ENCODE assay signal across 9 mouse cellular contexts in genomic region chr13:51103111-51103725, GRCm38 (mm10). TPM values are rescaled to one million over a fixed set of nuclear protein-coding genes. Genes with fewer than 3 reads are reported as not detected.
A peak's percentile ranks its signal among the peaks of the same experiment; 100 is the strongest.
DNase-seq lines count a peak whose midpoint lies in the region; ATAC-seq and TF ChIP-seq lines count a peak whose summit lies in the region.
"Had no signal": no experiment of that assay in that cellular context is flagged by ENCODE, and none has a peak within 500 bp of the region (broad histone marks: within the 10 kb centered on the region; RNA-seq: fewer than 3 reads in every experiment).

No protein-coding gene starts in this region.

- H3K36me3 ChIP-seq in kidney, adult 2 months (ENCODE audit: control insufficient read depth, insufficient read depth, low read length), result no peaks in the 10 kb centered on the region
- H3K36me3 ChIP-seq in heart, embryonic 15.5 days, result no peaks in the 10 kb centered on the region; the same call in 1 of the 2 replicates
- H3K36me3 ChIP-seq in limb, embryonic 13.5 days, result peaks cover 31% of the 10 kb centered on the region

- H3K4me2 ChIP-seq in heart, embryonic 15.5 days, result peak overlapping the region; percentile 97
- H3K4me2 ChIP-seq in limb, embryonic 13.5 days (replicated peaks), result peak overlapping the region; percentile 65

- peak; percentile 31 for DNase-seq in kidney, adult 2 months
- DNase-seq in kidney, adult 18-20 months, result no peak
- DNase-seq in adrenal gland, postnatal 25 days, result peak; percentile 21
- no peak for DNase-seq in cerebellum, adult 18-20 months
- no peak for DNase-seq in left cerebral cortex, adult 18-20 months (ENCODE audit: low spot score in 2 of 2)
- no peak for DNase-seq in thymus, postnatal 0 days (ENCODE audit: low spot score)
- DNase-seq: lung, postnatal 10 days had no signal

- H3K27ac ChIP-seq in kidney, adult 2 months (ENCODE audit: insufficient read depth, low read depth, low read length), result peak overlapping the region; percentile 6; the same call in 1 of the 2 replicates
- H3K27ac ChIP-seq in heart, embryonic 15.5 days, result peak overlapping the region; percentile 63
- no peak overlapping the region for H3K27ac ChIP-seq in limb, embryonic 13.5 days

- no peaks in the 10 kb centered on the region for H3K9me3 ChIP-seq in heart, embryonic 15.5 days (replicated peaks)
- H3K9me3 ChIP-seq in limb, embryonic 13.5 days, result no peaks in the 10 kb centered on the region; the same call in 1 of the 2 replicates

- TF ChIP-seq CTCF in kidney, adult 2 months (conservative IDR thresholded peaks at IDR 0.05; ENCODE audit: insufficient read depth, insufficient read length, low read depth, low read length), result no peak

- H3K4me1 ChIP-seq in kidney, adult 2 months (ENCODE audit: control insufficient read depth, insufficient read depth, low read length), result peaks cover 15% of the 10 kb centered on the region; the same call in 1 of the 2 replicates
- peaks cover 30% of the 10 kb centered on the region for H3K4me1 ChIP-seq in heart, embryonic 15.5 days (replicated peaks)
- peaks cover 28% of the 10 kb centered on the region for H3K4me1 ChIP-seq in limb, embryonic 13.5 days

- peak overlapping the region; percentile 1; the same call in 1 of the 2 replicates for H3K9ac ChIP-seq in heart, embryonic 15.5 days
- H3K9ac ChIP-seq in limb, embryonic 13.5 days, result no peak overlapping the region

- TF ChIP-seq POLR2A in kidney, adult 2 months (IDR thresholded peaks at IDR 0.05; ENCODE audit: low read depth, low read length), result no peak

- no peaks in the 10 kb centered on the region for H3K27me3 ChIP-seq in kidney, adult 2 months (replicated peaks; ENCODE audit: control insufficient read depth, insufficient read depth, low read length)
- no peaks in the 10 kb centered on the region for H3K27me3 ChIP-seq in heart, embryonic 15.5 days
- no peaks in the 10 kb centered on the region for H3K27me3 ChIP-seq in limb, embryonic 13.5 days

- WGBS in kidney, adult 2 months, result 28% methylated on average over 9 of the region's 9 CpGs
- 63% methylated on average over 9 of the region's 9 CpGs for WGBS in heart, embryonic 15.5 days
- WGBS in limb, embryonic 13.5 days, result 85% methylated on average over 9 of the region's 9 CpGs

- H3K4me3 ChIP-seq in kidney, adult 2 months (ENCODE audit: insufficient read depth, low read depth, low read length), result no peak overlapping the region; the same call in 1 of the 2 replicates
- peak overlapping the region; percentile 95 for H3K4me3 ChIP-seq in heart, embryonic 15.5 days
- H3K4me3 ChIP-seq in limb, embryonic 13.5 days, result peak overlapping the region; percentile 73; the same call in 1 of the 2 replicates

- no peak for ATAC-seq in heart, embryonic 15.5 days (replicated peaks; ENCODE audit: insufficient number of reproducible peaks, insufficient read depth, low FRiP score, low read depth)
- no peak for ATAC-seq in limb, embryonic 13.5 days (ENCODE audit: low FRiP score, low read depth)

RNA-seq across cellular contexts. Expression of gene Spin1, which starts 2.5 kb away (rescaled TPM):
- polyA plus RNA-seq in kidney, adult 2 months (2012; rRNA removed), result 23.3 and 30.8 TPM in 2 replicates
- 59.2 and 72.5 TPM in 2 replicates for total RNA-seq in adrenal gland, postnatal 25 days (2021)
- 45.1 and 51.6 TPM in 2 replicates for polyA plus RNA-seq in heart, embryonic 15.5 days (2015; fragmentation: Nextera tagmentation; extraction: Ambion mirVana)
- polyA plus RNA-seq in limb, embryonic 13.5 days (2015; fragmentation: Nextera tagmentation; extraction: Ambion mirVana), result 125 and 131 TPM in 2 replicates
- 100 to 1,000 TPM; 171 to 183 TPM for total RNA-seq in left cerebral cortex, adult 18-20 months (2021)
- polyA plus RNA-seq in thymus, postnatal 0 days (2015; fragmentation: Nextera tagmentation; extraction: Ambion mirVana), result 44.7 and 49.3 TPM in 2 replicates

Comparison
In these comparisons a context has a peak if more than half of its experiments do, and no peak if none do; other contexts are left out.
1. DNase-seq: peak in kidney, adult 2 months (single experiment) and adrenal gland, postnatal 25 days (single experiment); none in kidney, adult 18-20 months (single experiment), cerebellum, adult 18-20 months (0 of 2), left cerebral cortex, adult 18-20 months (0 of 2) and thymus, postnatal 0 days (single experiment).